Mouse (Mus musculus) stomach, postnatal 0 days (tissue): ENCODE data around the gene Samd4.

Source experiments
- CTCF ChIP-seq: IDR thresholded peaks from 2 replicates; pipeline ENCODE4 v1.5.1; 2016; ENCODE audit warnings: antibody characterized with exemption, low read depth, mild to moderate bottlenecking, moderate library complexity
- EP300 ChIP-seq: optimal IDR thresholded peaks from 2 replicates; pipeline ENCODE3; 2016; ENCODE audit warnings: antibody characterized with exemption

DNA sequence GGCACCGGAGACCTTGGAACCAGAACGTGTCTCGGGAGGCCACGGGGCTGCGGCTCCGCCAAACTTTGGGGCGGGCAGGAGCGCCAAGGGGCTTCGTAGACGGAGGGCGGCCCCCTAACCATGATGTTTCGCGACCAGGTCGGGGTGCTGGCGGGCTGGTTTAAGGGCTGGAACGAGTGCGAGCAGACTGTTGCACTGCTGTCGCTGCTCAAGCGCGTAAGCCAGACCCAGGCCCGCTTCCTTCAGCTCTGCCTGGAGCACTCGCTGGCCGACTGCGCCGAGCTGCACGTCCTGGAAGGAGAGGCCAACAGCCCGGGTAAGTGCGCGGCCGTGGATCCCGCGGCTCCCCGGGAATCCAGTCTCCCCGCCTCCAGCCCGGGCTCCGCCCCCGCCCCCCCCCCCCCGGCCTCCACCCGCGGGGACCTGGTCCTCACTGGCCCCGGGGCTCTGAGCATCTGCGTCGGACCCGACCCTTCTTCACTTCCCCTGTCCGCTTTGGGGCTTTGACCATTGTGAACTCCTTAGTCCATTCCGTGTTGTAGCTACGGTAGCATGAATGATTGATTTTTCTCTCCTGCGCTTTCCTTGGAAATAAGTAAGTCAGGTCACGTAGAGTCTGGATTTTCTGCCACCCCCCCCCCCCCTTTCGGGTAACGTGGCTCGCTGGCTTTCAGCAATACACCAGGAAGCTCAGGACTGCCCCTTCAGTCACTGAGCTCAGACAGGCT lies 2.2 kb downstream of the Samd4 start:
- TF ChIP-seq CTCF (no peak), EP300 (no peak)
